Mouse (Mus musculus): ENCODE data around the gene Nectin2.

DNA sequence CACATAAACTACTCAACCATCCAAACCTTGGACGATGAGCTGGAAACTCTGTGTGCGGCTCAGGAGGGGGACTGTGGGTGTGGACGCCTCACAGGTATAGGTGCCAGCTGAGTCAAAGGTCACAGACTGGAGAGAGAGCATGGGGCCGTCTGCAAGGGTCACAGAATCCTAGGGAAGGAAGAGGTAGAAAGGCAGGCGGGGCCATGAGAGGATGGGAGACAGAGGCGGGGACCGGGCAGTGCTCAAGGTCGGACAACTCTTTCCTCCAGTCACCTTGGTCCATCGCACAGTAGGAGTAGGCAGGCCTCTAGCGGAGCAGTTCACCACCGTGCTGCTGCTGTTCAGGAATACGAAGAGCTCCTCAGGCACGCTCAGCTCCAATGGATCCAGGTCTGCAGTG lies 9.7 kb upstream of the Nectin2 start:
- TF ChIP-seq CTCF (IDR thresholded peaks at IDR 0.05; ENCODE audit: borderline replicate concordance, insufficient read depth, low read depth, low read length) (no peak), POLR2A (IDR thresholded peaks at IDR 0.05; ENCODE audit: borderline replicate concordance, insufficient read depth, low read length) (no peak)

All from cerebellum, adult 2 months (tissue).